Mouse (Mus musculus): ENCODE results near the gene Slc29a3.
"Not testable (repeated sequence)": the region's sequence is repeated elsewhere in the genome, so short reads cannot be mapped to it uniquely, and the experiment has no call there.

The Slc29a3 gene

GRCm38 (mm10) chr10:60731742-60732141 is 20.9 kb downstream of the Slc29a3 start:
- DNase-seq (ENCODE audit: extremely low spot score, low read depth, low spot score) = no peak

- DNase-seq (ENCODE audit: extremely low spot score, low read depth, low spot score) = no peak
These were observed 25.3 kb downstream of the Slc29a3 start for GRCm38 (mm10) chr10:60727301-60727700.

- DNase-seq (ENCODE audit: extremely low spot score, low read depth, low spot score) = no peak
These were observed 25.7 kb downstream of the Slc29a3 start for GRCm38 (mm10) chr10:60726896-60727295.

GRCm38 (mm10) chr10:60724496-60724895 is 28.1 kb downstream of the Slc29a3 start:
- DNase-seq (ENCODE audit: extremely low spot score, low read depth, low spot score) = no peak

- no peak for DNase-seq (ENCODE audit: extremely low spot score, low read depth, low spot score)
These were observed 29.2 kb downstream of the Slc29a3 start for GRCm38 (mm10) chr10:60723345-60723744.

GRCm38 (mm10) chr10:60721640-60722039 is 31.0 kb downstream of the Slc29a3 start:
- DNase-seq (ENCODE audit: extremely low spot score, low read depth, low spot score) = no peak

GRCm38 (mm10) chr10:60720461-60720860 is 32.1 kb downstream of the Slc29a3 start:
- DNase-seq (ENCODE audit: extremely low spot score, low read depth, low spot score) = no peak

- DNase-seq (ENCODE audit: extremely low spot score, low read depth, low spot score) = no peak
These were observed 34.1 kb downstream of the Slc29a3 start for GRCm38 (mm10) chr10:60718491-60718890.

GRCm38 (mm10) chr10:60716449-60716848 is 36.1 kb downstream of the Slc29a3 start:
- DNase-seq (ENCODE audit: extremely low spot score, low read depth, low spot score) = no peak

- DNase-seq (ENCODE audit: extremely low spot score, low read depth, low spot score) = not testable (repeated sequence)
These were observed 40.3 kb downstream of the Slc29a3 start for GRCm38 (mm10) chr10:60712299-60712698.

- no peak for DNase-seq (ENCODE audit: extremely low spot score, low read depth, low spot score)
These were observed 43.8 kb downstream of the Slc29a3 start for GRCm38 (mm10) chr10:60708837-60709236.

- DNase-seq (ENCODE audit: extremely low spot score, low read depth, low spot score) = no peak
These were observed 46.3 kb downstream of the Slc29a3 start for GRCm38 (mm10) chr10:60706268-60706667.

- no peak for DNase-seq (ENCODE audit: extremely low spot score, low read depth, low spot score)
These were observed 47.5 kb downstream of the Slc29a3 start for GRCm38 (mm10) chr10:60705134-60705533.

- DNase-seq (ENCODE audit: extremely low spot score, low read depth, low spot score) = no peak
These were observed 54.8 kb downstream of the Slc29a3 start for GRCm38 (mm10) chr10:60697775-60698174.

GRCm38 (mm10) chr10:60696975-60697374 is 55.6 kb downstream of the Slc29a3 start:
- DNase-seq (ENCODE audit: extremely low spot score, low read depth, low spot score) = peak; percentile 3

- no peak for DNase-seq (ENCODE audit: extremely low spot score, low read depth, low spot score)
These were observed 56.2 kb downstream of the Slc29a3 start, which contains the start of gene Cdh23 for GRCm38 (mm10) chr10:60696390-60696789. TSS of gene Cdh23 (minus strand) at chr10:60696490.

GRCm38 (mm10) chr10:60691671-60692390 is 60.8 kb downstream of the Slc29a3 start:
- DNase-seq (ENCODE audit: extremely low spot score, low read depth, low spot score) = no peak

GRCm38 (mm10) chr10:60690960-60691359 is 61.6 kb downstream of the Slc29a3 start:
- DNase-seq (ENCODE audit: extremely low spot score, low read depth, low spot score) = no peak

GRCm38 (mm10) chr10:60689396-60689795 is 63.2 kb downstream of the Slc29a3 start:
- no peak for DNase-seq (ENCODE audit: extremely low spot score, low read depth, low spot score)

GRCm38 (mm10) chr10:60687011-60687776 is 65.4 kb downstream of the Slc29a3 start:
- DNase-seq (ENCODE audit: extremely low spot score, low read depth, low spot score) = peak; percentile 10

GRCm38 (mm10) chr10:60686641-60686975 is 66.0 kb downstream of the Slc29a3 start:
- DNase-seq (ENCODE audit: extremely low spot score, low read depth, low spot score) = no peak
